Mouse (Mus musculus): ENCODE results near the gene Cradd. TPM values are rescaled to one million over a fixed set of nuclear protein-coding genes. Genes with fewer than 3 reads are reported as not detected.

The Cradd gene
- polyA plus RNA-seq, 1 experiment from 2014 or later = 11.7 TPM

DNA sequence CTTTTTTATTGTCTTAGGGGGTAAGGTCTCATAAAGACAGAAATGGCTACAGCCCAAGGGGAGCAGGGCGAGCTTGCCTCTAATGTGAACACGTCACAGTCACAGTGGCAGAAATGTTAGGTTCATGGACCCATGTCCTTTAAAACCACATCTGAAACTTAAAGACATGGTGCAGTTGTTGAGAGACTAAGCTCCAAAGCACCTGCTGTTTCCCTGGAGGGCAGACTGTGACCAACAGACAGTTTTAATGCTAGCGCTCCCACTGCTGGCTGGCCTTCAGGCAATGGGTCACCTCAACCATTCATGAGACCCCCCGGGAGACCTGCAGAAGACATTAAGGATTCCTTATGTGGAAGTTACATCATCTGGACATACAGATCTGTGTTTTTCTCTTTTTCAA lies 141.5 kb downstream of the Cradd start:
- no peak overlapping the region for H3K9ac ChIP-seq
- 84% methylated on average over 4 of the region's 4 CpGs for WGBS

DNA sequence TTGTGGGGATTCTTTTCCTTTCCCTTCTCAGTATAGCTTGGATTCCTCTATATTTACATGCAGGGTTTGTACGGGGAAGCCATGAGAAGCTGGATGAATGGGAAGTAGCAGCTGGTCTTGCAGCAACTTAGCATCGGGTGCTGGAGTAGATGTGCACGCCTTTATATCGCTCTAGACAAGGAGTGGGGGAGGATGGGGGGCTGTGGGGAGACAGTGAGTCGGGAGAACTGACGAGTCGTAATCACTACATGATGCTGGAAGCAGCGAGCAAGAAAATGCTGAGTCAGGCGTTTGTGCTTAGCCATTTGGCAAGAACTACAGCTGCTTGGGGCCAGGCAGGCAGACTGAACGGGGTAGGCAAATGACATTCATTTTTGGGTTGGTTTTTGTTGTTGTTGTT lies 142.4 kb downstream of the Cradd start:
- H3K4me3 ChIP-seq = no peak overlapping the region
- H3K27ac ChIP-seq = peak overlapping the region; percentile 10
- no peak overlapping the region for H3K9ac ChIP-seq
- H3K9me3 ChIP-seq = no peaks in the 10 kb centered on the region
- peaks cover 23% of the 10 kb centered on the region for H3K4me1 ChIP-seq (replicated peaks)
- H3K36me3 ChIP-seq = no peaks in the 10 kb centered on the region
- H3K4me2 ChIP-seq = 0 out of 2 replicates have a peak overlapping the region, but pooled peaks have one; percentile 25
- no peaks in the 10 kb centered on the region for H3K27me3 ChIP-seq
- WGBS = 56% methylated on average over 10 of the region's 10 CpGs
- 0 out of 2 replicates have a peak, but pooled peaks have one; percentile 49 for ATAC-seq (ENCODE audit: low FRiP score)

More for the DNA sequence above, 141.5 kb downstream of the Cradd start:
- Histone ChIP-seq H3K27me3 (no peaks in the 10 kb centered on the region), H3K9me3 (no peaks in the 10 kb centered on the region), H3K27ac (no peak overlapping the region), H3K4me3 (no peak overlapping the region), H3K4me1 (replicated peaks) (peaks cover 20% of the 10 kb centered on the region), H3K36me3 (no peaks in the 10 kb centered on the region), H3K4me2 (no peak overlapping the region)
- ATAC-seq (ENCODE audit: low FRiP score) = no peak

DNA sequence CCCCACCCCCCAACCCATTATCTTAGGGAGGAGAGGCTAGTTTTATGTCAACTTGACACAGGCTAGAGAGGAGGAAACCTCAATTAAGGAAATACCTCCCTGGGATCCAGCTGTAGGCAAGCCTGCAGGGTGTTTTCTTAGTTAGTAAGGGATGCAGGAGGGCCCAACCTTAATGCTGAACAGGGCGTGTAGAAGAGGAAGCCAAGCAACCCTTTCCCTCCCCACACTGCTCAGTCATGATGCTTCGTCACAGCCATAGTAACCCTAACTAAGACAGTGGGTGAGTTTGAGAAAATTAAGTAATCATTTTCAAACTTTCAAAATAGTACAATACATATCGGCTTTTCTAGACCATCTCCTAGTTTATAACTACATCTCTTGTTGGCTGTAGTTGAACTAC lies 143.0 kb downstream of the Cradd start:
- H3K36me3 ChIP-seq = no peaks in the 10 kb centered on the region
- ATAC-seq (ENCODE audit: low FRiP score) = no peak
- no peaks in the 10 kb centered on the region for H3K9me3 ChIP-seq
- peaks cover 25% of the 10 kb centered on the region for H3K4me1 ChIP-seq (replicated peaks)
- no peak overlapping the region for H3K4me2 ChIP-seq
- 90% methylated on average over 3 of the region's 3 CpGs for WGBS
- no peak overlapping the region for H3K9ac ChIP-seq
- no peak overlapping the region for H3K27ac ChIP-seq
- H3K27me3 ChIP-seq = no peaks in the 10 kb centered on the region
- H3K4me3 ChIP-seq = no peak overlapping the region

DNA sequence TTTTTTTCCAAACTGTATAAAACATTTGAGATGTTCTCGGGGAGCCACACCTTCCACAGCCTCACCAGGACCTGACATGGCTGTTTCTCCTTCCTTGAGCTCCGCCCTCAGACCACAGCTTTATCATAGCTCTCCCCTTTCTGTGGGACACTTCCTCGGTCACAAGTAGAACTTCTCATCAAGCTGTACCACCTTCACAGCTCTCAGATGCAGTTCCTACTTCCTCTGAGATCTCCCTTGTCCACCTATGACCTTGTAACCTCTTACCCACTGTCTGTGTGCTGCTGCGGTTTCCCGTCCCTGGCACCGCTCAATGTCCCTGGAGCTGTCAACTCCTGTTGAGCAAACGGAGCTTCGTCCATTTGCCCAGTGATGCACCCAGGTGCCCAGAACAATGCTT lies 143.8 kb downstream of the Cradd start:
- Histone ChIP-seq H3K27ac (no peak overlapping the region), H3K27me3 (no peaks in the 10 kb centered on the region), H3K36me3 (no peaks in the 10 kb centered on the region), H3K9ac (no peak overlapping the region), H3K4me2 (no peak overlapping the region), H3K9me3 (no peaks in the 10 kb centered on the region), H3K4me1 (replicated peaks) (peaks cover 32% of the 10 kb centered on the region), H3K4me3 (no peak overlapping the region)
- WGBS = 84% methylated on average over 8 of the region's 8 CpGs
- ATAC-seq (ENCODE audit: low FRiP score) = no peak

DNA sequence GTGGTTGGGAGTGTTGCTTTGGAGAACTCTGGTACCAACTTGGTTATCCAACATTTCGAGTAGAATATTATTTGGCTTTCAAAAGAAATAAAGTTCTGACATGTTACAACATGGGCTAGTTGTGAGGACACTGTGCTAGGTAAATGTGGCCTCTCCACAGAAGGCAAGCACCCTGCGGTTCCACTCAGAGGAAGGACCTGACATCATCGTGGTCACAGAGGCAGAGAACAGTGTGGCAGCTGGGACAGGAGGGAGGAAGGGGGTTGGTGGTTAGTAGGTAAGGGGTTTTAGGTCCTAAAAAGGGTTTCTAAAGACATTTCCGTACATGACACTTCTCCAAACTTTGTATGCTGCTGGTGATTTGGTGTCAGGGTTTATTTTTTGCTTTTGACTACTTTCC lies 145.1 kb downstream of the Cradd start:
- Histone ChIP-seq H3K9me3 (no peaks in the 10 kb centered on the region), H3K27me3 (no peaks in the 10 kb centered on the region), H3K27ac (no peak overlapping the region), H3K36me3 (no peaks in the 10 kb centered on the region), H3K4me3 (no peak overlapping the region), H3K9ac (no peak overlapping the region), H3K4me1 (replicated peaks) (peaks cover 33% of the 10 kb centered on the region), H3K4me2 (no peak overlapping the region)
- WGBS = 88% methylated on average over 4 of the region's 4 CpGs
- ATAC-seq (ENCODE audit: low FRiP score) = no peak

DNA sequence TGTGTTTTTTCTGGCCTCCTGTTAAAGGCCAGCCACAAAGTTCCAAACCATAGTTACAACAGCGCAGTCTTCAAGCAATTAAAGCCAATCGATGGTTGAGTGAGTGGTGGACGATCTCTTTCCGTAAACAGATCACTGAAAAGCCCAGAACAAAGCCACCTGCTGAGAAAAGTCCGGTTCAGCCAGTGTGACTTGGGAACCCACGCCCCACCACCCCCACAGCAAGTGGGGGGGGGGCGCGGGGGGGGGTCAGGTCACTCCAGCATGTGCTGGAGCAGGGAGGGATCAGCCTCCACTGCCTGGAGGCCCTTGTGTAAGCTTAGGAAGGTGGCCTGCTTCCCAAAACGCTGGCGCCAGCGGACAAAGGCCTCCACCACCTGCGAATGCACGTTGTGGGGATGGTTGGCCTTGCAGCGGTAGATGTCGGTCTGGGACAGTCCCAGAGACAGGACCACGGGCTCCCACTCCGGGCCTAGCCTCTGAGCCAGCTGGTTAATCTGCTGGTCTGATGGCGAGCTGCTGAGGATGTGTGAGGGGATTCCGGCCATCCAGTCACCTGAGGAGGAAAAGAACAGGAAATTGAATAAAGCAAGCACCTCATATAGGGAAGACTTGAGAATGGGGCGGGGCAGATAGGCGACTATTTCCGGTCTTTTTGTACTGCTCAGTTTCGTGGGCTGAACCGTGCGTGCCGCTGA lies 148.4 kb downstream of the Cradd start:
- WGBS = 46% methylated on average over 24 of the region's 26 CpGs

DNA sequence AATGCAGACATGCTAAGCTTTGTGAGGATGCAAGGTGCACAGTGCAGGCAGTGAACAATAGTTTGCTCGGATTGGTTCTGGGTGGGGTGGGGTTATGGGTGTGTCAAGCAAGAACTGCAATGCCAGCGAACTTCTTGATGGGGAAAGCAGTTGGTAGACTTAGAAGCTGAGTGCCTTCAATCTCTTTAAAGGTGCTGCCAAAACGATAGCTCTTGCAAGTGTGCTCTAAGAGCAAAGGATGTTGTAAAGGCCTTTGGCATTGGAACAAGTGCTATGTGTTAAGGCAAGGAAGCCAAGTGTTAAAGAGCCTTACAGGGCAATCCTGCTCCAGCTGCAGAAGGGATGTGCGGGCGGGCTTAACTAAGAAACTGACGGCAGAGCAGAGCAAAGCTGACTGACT lies 149.7 kb downstream of the Cradd start:
- Histone ChIP-seq H3K4me2 (no peak overlapping the region), H3K4me1 (replicated peaks) (peaks cover 34% of the 10 kb centered on the region), H3K9me3 (no peaks in the 10 kb centered on the region), H3K4me3 (no peak overlapping the region), H3K27ac (no peak overlapping the region), H3K27me3 (no peaks in the 10 kb centered on the region), H3K36me3 (no peaks in the 10 kb centered on the region), H3K9ac (no peak overlapping the region)
- WGBS = 68% methylated on average over 6 of the region's 6 CpGs
- no peak for ATAC-seq (ENCODE audit: low FRiP score)

More for the DNA sequence above, 148.4 kb downstream of the Cradd start:
- no peaks in the 10 kb centered on the region for H3K9me3 ChIP-seq
- H3K9ac ChIP-seq = no peak overlapping the region
- ATAC-seq (ENCODE audit: low FRiP score) = no peak
- H3K4me2 ChIP-seq = no peak overlapping the region
- H3K27ac ChIP-seq = no peak overlapping the region
- H3K4me3 ChIP-seq = no peak overlapping the region
- no peaks in the 10 kb centered on the region for H3K27me3 ChIP-seq
- H3K4me1 ChIP-seq (replicated peaks) = peaks cover 34% of the 10 kb centered on the region
- H3K36me3 ChIP-seq = no peaks in the 10 kb centered on the region

DNA sequence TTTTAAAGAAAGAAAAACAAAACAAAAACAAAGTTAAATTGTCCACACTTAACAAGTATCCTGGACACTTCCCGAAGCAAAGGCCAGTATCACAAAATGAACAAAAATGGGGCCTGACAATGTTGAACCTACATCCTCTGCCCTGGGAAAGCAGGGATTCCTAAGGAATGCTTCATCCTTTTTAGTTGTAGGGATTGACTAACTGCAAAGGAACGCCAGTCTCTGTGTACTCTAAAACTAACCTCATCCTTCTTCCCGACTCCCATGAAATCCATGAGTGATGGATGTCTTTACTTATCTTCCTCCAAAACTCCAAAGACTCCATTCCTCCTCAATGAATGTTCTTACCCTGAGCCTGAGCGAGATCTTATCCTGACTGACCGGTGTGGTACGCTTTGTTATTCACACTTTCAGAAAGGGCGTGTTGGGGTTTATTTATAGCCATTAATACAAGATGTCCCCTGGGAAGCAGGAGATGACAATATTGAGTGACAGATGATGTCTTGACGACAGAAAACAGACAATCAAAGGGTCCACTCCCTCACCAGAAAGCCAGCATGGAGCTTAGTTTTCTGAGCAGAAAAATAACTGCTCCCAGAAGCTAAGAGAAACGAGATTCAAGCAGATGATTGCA lies 153.1 kb downstream of the Cradd start:
- H3K9ac ChIP-seq = no peak overlapping the region
- H3K9me3 ChIP-seq = no peaks in the 10 kb centered on the region
- H3K27me3 ChIP-seq = no peaks in the 10 kb centered on the region
- no peak for ATAC-seq (ENCODE audit: low FRiP score)
- peaks cover 28% of the 10 kb centered on the region for H3K4me1 ChIP-seq (replicated peaks)
- H3K4me2 ChIP-seq = no peak overlapping the region
- no peak overlapping the region for H3K4me3 ChIP-seq
- no peak overlapping the region for H3K27ac ChIP-seq
- 73% methylated on average over 9 of the region's 9 CpGs for WGBS
- no peaks in the 10 kb centered on the region for H3K36me3 ChIP-seq

DNA sequence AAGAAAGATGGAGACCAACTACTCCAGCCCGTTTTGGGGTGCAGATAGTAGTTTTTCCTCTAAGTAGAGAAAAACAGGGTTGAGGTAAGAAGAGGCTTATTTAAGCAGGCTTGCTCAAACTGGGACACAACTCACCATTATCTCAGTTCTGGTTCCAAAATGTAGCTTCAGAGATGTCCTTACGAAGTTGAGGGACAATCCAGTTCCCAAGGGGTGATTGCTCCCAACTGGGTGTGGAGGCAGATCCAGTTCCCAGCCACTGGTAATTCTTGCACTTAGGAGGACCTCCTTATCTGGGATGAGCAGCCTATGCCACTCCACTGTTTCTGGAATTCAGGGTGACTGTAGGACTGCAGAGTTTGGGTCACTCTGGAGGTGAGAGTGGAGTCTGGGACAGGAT lies 159.0 kb downstream of the Cradd start:
- H3K9me3 ChIP-seq = no peaks in the 10 kb centered on the region
- H3K4me2 ChIP-seq = no peak overlapping the region
- H3K36me3 ChIP-seq = no peaks in the 10 kb centered on the region
- WGBS = 87% methylated on average over 2 of the region's 2 CpGs
- H3K4me3 ChIP-seq = no peak overlapping the region
- H3K27me3 ChIP-seq = no peaks in the 10 kb centered on the region
- H3K9ac ChIP-seq = no peak overlapping the region
- H3K27ac ChIP-seq = no peak overlapping the region
- no peak for ATAC-seq (ENCODE audit: low FRiP score)
- H3K4me1 ChIP-seq (replicated peaks) = 0 out of 2 replicates have a peak, but pooled peaks cover 6% of the 10 kb centered on the region

DNA sequence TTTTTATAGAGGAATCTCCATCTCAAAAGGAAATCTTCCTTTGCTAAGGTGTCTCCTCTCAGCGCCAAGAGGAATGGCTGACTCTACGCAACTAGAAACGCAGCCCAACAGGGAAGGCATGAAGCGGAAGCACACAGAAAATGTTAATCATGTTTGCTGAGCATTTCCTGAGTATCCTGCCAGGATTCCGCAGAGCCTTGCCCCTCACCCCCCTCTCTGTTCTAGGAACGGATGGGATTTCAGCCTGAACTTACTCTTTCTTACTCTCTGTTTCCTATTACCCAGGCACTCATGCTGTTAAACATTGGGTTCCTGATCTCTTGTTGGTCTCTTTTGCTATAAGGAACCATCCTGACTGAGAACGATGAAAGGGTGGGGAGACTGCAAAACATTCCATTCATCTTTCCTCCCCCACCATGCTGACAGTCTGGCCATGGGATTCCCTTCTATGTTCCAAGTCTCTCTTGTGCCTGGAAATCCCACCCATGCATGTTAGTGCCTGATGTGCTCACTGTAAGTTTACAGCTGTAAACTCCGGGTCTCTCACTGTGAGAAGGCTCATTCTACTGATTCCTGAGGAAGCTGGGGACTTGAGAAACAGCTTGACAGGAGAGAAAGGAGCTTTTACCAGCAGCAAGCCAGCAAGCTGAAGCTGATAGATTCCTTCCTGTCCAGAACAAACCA lies 161.1 kb downstream of the Cradd start:
- WGBS = 61% methylated on average over 8 of the region's 8 CpGs
- no peak for ATAC-seq (ENCODE audit: low FRiP score)

DNA sequence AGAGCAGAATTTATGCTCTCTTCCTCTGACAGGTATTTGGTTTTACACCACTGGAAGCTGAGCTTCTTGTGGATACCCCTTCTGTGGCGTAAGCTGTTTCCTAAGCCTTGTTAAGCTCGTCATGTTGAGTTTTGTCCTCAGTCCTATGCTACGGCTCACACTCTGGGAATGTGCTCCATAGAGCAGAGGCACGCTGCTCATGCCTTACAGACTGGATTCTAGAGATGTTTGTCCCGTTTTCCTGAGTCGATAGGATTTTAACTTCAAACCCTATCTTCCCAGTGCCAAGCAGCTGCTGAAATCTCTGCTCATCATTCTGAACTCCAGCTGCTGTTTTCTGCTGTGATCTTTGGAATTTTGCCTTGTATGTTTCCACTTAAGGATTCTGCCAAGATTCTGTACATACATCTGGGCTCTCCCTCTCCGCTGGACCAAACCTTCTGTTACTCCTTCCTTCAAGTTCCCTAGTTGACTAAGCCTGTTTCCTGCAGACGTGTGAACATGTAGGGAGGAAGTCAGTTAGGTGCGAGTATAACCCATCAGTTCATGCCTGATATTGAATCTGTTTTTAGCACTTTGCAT lies 164.2 kb downstream of the Cradd start:
- Histone ChIP-seq H3K9me3 (no peaks in the 10 kb centered on the region), H3K4me1 (replicated peaks) (0 out of 2 replicates have a peak, but pooled peaks cover 6% of the 10 kb centered on the region), H3K36me3 (no peaks in the 10 kb centered on the region), H3K27ac (no peak overlapping the region), H3K9ac (no peak overlapping the region), H3K27me3 (no peaks in the 10 kb centered on the region), H3K4me2 (no peak overlapping the region), H3K4me3 (no peak overlapping the region)
- 85% methylated on average over 9 of the region's 9 CpGs for WGBS
- ATAC-seq (ENCODE audit: low FRiP score) = no peak

More for the DNA sequence above, 161.1 kb downstream of the Cradd start:
- Histone ChIP-seq H3K9me3 (no peaks in the 10 kb centered on the region), H3K4me2 (no peak overlapping the region), H3K4me3 (no peak overlapping the region), H3K9ac (no peak overlapping the region), H3K36me3 (no peaks in the 10 kb centered on the region), H3K4me1 (replicated peaks) (0 out of 2 replicates have a peak, but pooled peaks cover 6% of the 10 kb centered on the region), H3K27me3 (no peaks in the 10 kb centered on the region), H3K27ac (no peak overlapping the region)

DNA sequence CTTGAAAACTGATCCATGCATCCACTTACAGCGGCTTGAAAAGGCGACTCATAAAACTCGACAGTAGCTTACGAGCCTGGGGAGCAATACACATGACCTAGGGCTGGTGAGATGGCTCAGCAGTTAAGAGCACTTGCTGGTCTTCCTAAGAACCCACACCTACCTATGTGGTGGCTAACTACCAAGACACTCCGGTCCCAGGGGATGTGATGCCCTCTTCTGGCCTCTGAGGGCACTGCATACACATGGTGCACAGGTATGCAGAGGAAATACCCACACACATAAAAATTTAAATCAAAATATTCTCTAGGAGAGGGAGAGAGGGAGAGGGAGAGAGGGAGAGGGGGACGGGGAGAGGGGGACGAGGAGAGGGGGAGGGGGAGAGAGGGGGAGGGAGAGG lies 167.5 kb downstream of the Cradd start:
- WGBS = 95% methylated on average over 5 of the region's 7 CpGs
- H3K9ac ChIP-seq = no peak overlapping the region

More for the DNA sequence above, 167.5 kb downstream of the Cradd start:
- Histone ChIP-seq H3K27me3 (no peaks in the 10 kb centered on the region), H3K9me3 (no peaks in the 10 kb centered on the region), H3K4me1 (replicated peaks) (no peaks in the 10 kb centered on the region), H3K36me3 (no peaks in the 10 kb centered on the region), H3K27ac (no peak overlapping the region), H3K4me3 (no peak overlapping the region), H3K4me2 (no peak overlapping the region)
- ATAC-seq (ENCODE audit: low FRiP score) = no peak
